Mouse (Mus musculus) heart, embryonic 14.5 days (tissue): ENCODE measurements around the gene Gpr132. TPM values are rescaled to one million over a fixed set of nuclear protein-coding genes. Genes with fewer than 3 reads are reported as not detected.

Experiments
- ATAC-seq: fragments of 200-750 bp; cut with Nextera tagmentation; 2 replicates; pipeline ENCODE4 v1.8.0; 2017; ENCODE audit warnings: low read depth, moderate TSS enrichment; ENCODE audit not compliant: insufficient number of reproducible peaks, insufficient read depth, low FRiP score
- H3K27ac ChIP-seq, 2 experiments: fragments of 200-500 bp in 1 of 2; fragments of 300-500 bp in 1 of 2; sonication (generic) in 1 of 2; replicated peaks in 1 of 2; 2 replicates each; pipeline ENCODE4 v1.5.1; 2012 to 2014; ENCODE audit warnings: low read depth in 2 of 2, low read length in 2 of 2, control low read depth in 1 of 2, mild to moderate bottlenecking in 1 of 2, mixed read lengths in 1 of 2; ENCODE audit not compliant: control insufficient read depth in 1 of 2, insufficient read depth in 1 of 2
- H3K27me3 ChIP-seq: fragments of 300-500 bp; sonication (generic); 2 replicates; pipeline ENCODE4 v1.6.1; 2014; ENCODE audit warnings: mild to moderate bottlenecking, low read length, control low read depth; ENCODE audit not compliant: control insufficient read depth, insufficient read depth
- H3K36me3 ChIP-seq: fragments of 300-500 bp; sonication (generic); 2 replicates; pipeline ENCODE4 v1.6.1; 2014; ENCODE audit warnings: mild to moderate bottlenecking, control low read depth, low read length, mixed read lengths; ENCODE audit not compliant: control insufficient read depth, insufficient read depth
- H3K4me1 ChIP-seq, 2 experiments: fragments of 200-500 bp in 1 of 2; fragments of 300-500 bp in 1 of 2; sonication (generic) in 1 of 2; 2 replicates each; pipeline ENCODE4 v1.6.1; 2012 to 2014; ENCODE audit warnings: low read length in 2 of 2, control low read depth in 1 of 2, mixed read lengths in 1 of 2; ENCODE audit not compliant: control insufficient read depth in 2 of 2, insufficient read depth in 2 of 2
- H3K4me2 ChIP-seq: fragments of 300-500 bp; sonication (generic); 2 replicates; pipeline ENCODE4 v1.6.1; 2014; ENCODE audit warnings: mild to moderate bottlenecking, low read length
- H3K4me3 ChIP-seq, 2 experiments: fragments of 200-500 bp in 1 of 2; fragments of 300-500 bp in 1 of 2; sonication (generic) in 1 of 2; 2 replicates each; pipeline ENCODE4 v1.5.1; 2012 to 2014; ENCODE audit warnings: low read length in 2 of 2, mild to moderate bottlenecking in 2 of 2, control low read depth in 1 of 2, low read depth in 1 of 2, moderate library complexity in 1 of 2; ENCODE audit not compliant: control insufficient read depth in 1 of 2, insufficient read depth in 1 of 2
- H3K9ac ChIP-seq: fragments of 300-500 bp; sonication (generic); 2 replicates; pipeline ENCODE4 v1.6.1; 2014; ENCODE audit warnings: mild to moderate bottlenecking, low read length
- H3K9me3 ChIP-seq: fragments of 300-500 bp; sonication (generic); 2 replicates; pipeline ENCODE4 v1.6.1; 2016; ENCODE audit warnings: low read length, control low read depth; ENCODE audit not compliant: control insufficient read depth
- WGBS: fragments of 180-500 bp; shearing (Covaris S2); extraction: QIAGEN DNeasy Blood & Tissue Kit; methylation state at CpG from one replicate; pipeline ENCODE4 v1.1.7; 2014; 5-methylcytosine and 5-hydroxymethylcytosine counted together
- polyA plus RNA-seq: library from polyadenylated mRNA; unstranded; fragments of >200 nt; fragmentation: Nextera tagmentation; extraction: Ambion mirVana; gene quantifications from 2 replicates; pipeline ENCODE4 v1.2.1, GENCODE M21; 2014

Gene Gpr132
- polyA plus RNA-seq, 1 experiment from 2014 or later, result 0.08 TPM

- H3K36me3 ChIP-seq, result no peaks in the 10 kb centered on the region
- peaks cover 10 to 28% of the 10 kb centered on the region in 2 experiments; a peak in 3 of 4 replicates for H3K4me1 ChIP-seq
- peak overlapping the region; percentile 22 to 39; a peak in 3 of 4 replicates for H3K4me3 ChIP-seq
- H3K27me3 ChIP-seq, result peaks cover 82% of the 10 kb centered on the region
- ATAC-seq, result no peak
- peak overlapping the region; percentile 79 for H3K4me2 ChIP-seq
- no peaks in the 10 kb centered on the region for H3K9me3 ChIP-seq
- H3K27ac ChIP-seq, result no peak overlapping the region
- H3K9ac ChIP-seq, result peak overlapping the region; percentile 42; the same call in 1 of the 2 replicates
- 3% methylated on average over 17 of the region's 17 CpGs for WGBS
Observed at GRCm38 (mm10) chr12:112877073-112877576, 9.1 kb upstream of the Gpr132 start.

GRCm38 (mm10) chr12:112876332-112877072 lies 8.5 kb upstream of the Gpr132 start:
- H3K4me2 ChIP-seq, result peak overlapping the region; percentile 79
- H3K36me3 ChIP-seq, result no peaks in the 10 kb centered on the region
- no peak overlapping the region for H3K27ac ChIP-seq
- H3K9me3 ChIP-seq, result no peaks in the 10 kb centered on the region
- 3% methylated on average over 28 of the region's 28 CpGs for WGBS
- H3K4me3 ChIP-seq, result peak overlapping the region in 1 of 2 experiments; percentile 39; a peak in 3 of 4 replicates
- ATAC-seq, result no peak
- H3K27me3 ChIP-seq, result peaks cover 87% of the 10 kb centered on the region
- peak overlapping the region; percentile 30; the same call in 1 of the 2 replicates for H3K9ac ChIP-seq
- H3K4me1 ChIP-seq, result peaks cover 10 to 28% of the 10 kb centered on the region in 2 experiments; a peak in 3 of 4 replicates

GRCm38 (mm10) chr12:112875225-112876013 lies 7.4 kb upstream of the Gpr132 start:
- Histone ChIP-seq H3K9me3 (no peaks in the 10 kb centered on the region), H3K4me2 (no peak overlapping the region), H3K4me3 (no peak overlapping the region), H3K27ac (no peak overlapping the region), H3K9ac (no peak overlapping the region), H3K36me3 (no peaks in the 10 kb centered on the region), H3K4me1 (peaks cover 10 to 28% of the 10 kb centered on the region in 2 experiments; a peak in 3 of 4 replicates), H3K27me3 (peaks cover 93% of the 10 kb centered on the region)
- no peak for ATAC-seq
- 22% methylated on average over 16 of the region's 16 CpGs for WGBS

GRCm38 (mm10) chr12:112874199-112874598 lies 6.2 kb upstream of the Gpr132 start:
- peak overlapping the region; percentile 16; the same call in 1 of the 2 replicates for H3K9ac ChIP-seq
- no peaks in the 10 kb centered on the region for H3K9me3 ChIP-seq
- peak overlapping the region; percentile 54 for H3K4me2 ChIP-seq
- H3K4me3 ChIP-seq, result peak overlapping the region in 1 of 2 experiments; percentile 22; a peak in 1 of 4 replicates
- peaks cover 82% of the 10 kb centered on the region for H3K27me3 ChIP-seq
- no peak for ATAC-seq
- H3K27ac ChIP-seq, result no peak overlapping the region
- 17% methylated on average over 22 of the region's 22 CpGs for WGBS
- peaks cover 15 to 34% of the 10 kb centered on the region in 2 experiments; a peak in 3 of 4 replicates for H3K4me1 ChIP-seq
- no peaks in the 10 kb centered on the region for H3K36me3 ChIP-seq

- Histone ChIP-seq H3K9me3 (no peaks in the 10 kb centered on the region), H3K9ac (no peak overlapping the region; the same call in 1 of the 2 replicates), H3K4me2 (peak overlapping the region; percentile 54), H3K27ac (no peak overlapping the region), H3K4me3 (peak overlapping the region in 1 of 2 experiments; percentile 22; a peak in 1 of 4 replicates), H3K4me1 (peaks cover 15 to 34% of the 10 kb centered on the region in 2 experiments; a peak in 3 of 4 replicates), H3K27me3 (peaks cover 76% of the 10 kb centered on the region), H3K36me3 (no peaks in the 10 kb centered on the region)
- 18% methylated on average over 18 of the region's 18 CpGs for WGBS
- no peak for ATAC-seq
Observed at GRCm38 (mm10) chr12:112873452-112874190, 5.6 kb upstream of the Gpr132 start.

- Histone ChIP-seq H3K4me1 (peaks cover 15 to 31% of the 10 kb centered on the region in 2 experiments; a peak in 3 of 4 replicates), H3K4me3 (no peak overlapping the region), H3K9me3 (no peaks in the 10 kb centered on the region), H3K36me3 (no peaks in the 10 kb centered on the region), H3K27me3 (peaks cover 70% of the 10 kb centered on the region), H3K27ac (no peak overlapping the region), H3K4me2 (no peak overlapping the region), H3K9ac (no peak overlapping the region)
- 72% methylated on average over 10 of the region's 10 CpGs for WGBS
- no peak for ATAC-seq
Observed at GRCm38 (mm10) chr12:112872991-112873390, 5.0 kb upstream of the Gpr132 start.

GRCm38 (mm10) chr12:112871272-112871671 lies 3.2 kb upstream of the Gpr132 start:
- ATAC-seq, result no peak
- H3K4me2 ChIP-seq, result no peak overlapping the region
- WGBS, result 86% methylated on average over 2 of the region's 2 CpGs

More at GRCm38 (mm10) chr12:112871272-112871671, 3.2 kb upstream of the Gpr132 start:
- H3K27ac ChIP-seq, result no peak overlapping the region
- no peaks in the 10 kb centered on the region for H3K9me3 ChIP-seq
- no peak overlapping the region for H3K9ac ChIP-seq
- H3K36me3 ChIP-seq, result no peaks in the 10 kb centered on the region
- H3K4me1 ChIP-seq, result peaks cover 11 to 24% of the 10 kb centered on the region in 2 experiments; a peak in 3 of 4 replicates
- no peak overlapping the region for H3K4me3 ChIP-seq
- peaks cover 53% of the 10 kb centered on the region for H3K27me3 ChIP-seq
